Comparison of ENCODE assay signal across 8 mouse cellular contexts in the genomic region with DNA sequence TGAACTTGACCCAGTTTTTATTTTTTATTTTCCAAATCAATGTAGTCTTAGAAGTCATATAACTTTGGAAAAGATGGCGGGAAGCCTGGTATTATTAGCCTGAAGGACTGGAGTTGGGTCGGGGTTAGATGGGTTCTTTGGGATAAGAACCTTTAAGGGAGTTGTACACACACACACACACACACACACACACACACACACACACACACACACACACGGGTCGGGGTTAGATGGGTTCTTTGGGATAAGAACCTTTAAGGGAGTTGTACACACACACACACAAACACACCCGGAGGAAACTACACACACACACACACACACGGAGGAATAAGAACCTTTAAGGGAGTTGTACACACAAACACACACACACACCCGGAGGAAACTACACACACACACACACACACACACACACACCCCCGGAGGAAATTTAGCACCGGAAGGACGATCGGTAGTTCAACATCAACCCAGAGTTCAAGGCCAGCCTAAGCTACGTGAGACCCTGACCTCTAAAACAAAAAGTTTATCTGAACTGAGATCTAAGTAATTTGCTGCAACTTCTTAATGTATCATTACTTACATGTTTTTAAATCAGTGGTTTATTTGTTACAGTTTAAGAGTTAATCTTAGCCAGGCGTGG. TPM values are rescaled to one million over a fixed set of nuclear protein-coding genes. Genes with fewer than 3 reads are reported as not detected.
A peak's percentile ranks its signal among the peaks of the same experiment; 100 is the strongest.
DNase-seq lines count a peak whose midpoint lies in the region; ATAC-seq and TF ChIP-seq lines count a peak whose summit lies in the region.

No protein-coding gene starts in this region.

- H3K9me3 ChIP-seq in CH12.LX (replicated peaks; ENCODE audit: low read length): no peaks in the 10 kb centered on the region
- H3K9me3 ChIP-seq in forebrain, embryonic 15.5 days: no peaks in the 10 kb centered on the region
- no peaks in the 10 kb centered on the region for H3K9me3 ChIP-seq in liver, embryonic 14.5 days (ENCODE audit: control insufficient read depth, low read length)

- H3K27me3 ChIP-seq in CH12.LX (replicated peaks): no peaks in the 10 kb centered on the region
- H3K27me3 ChIP-seq in forebrain, embryonic 15.5 days: no peaks in the 10 kb centered on the region
- H3K27me3 ChIP-seq in liver, embryonic 14.5 days (ENCODE audit: control insufficient read depth, insufficient read depth, low read length): no peaks in the 10 kb centered on the region

- TF ChIP-seq RAD21 in CH12.LX (IDR thresholded peaks at IDR 0.05; ENCODE audit: low read depth, low read length): no peak

- H3K4me2 ChIP-seq in CH12.LX (ENCODE audit: insufficient read depth, low read depth, poor library complexity, severe bottlenecking): peak overlapping the region; percentile 58
- H3K4me2 ChIP-seq in forebrain, embryonic 15.5 days (replicated peaks): peak overlapping the region; percentile 71
- peak overlapping the region; percentile 65 for H3K4me2 ChIP-seq in liver, embryonic 14.5 days (ENCODE audit: low read depth)

- peak overlapping the region; percentile 72 for H3K4me3 ChIP-seq in gastrocnemius, adult 2 months
- peak overlapping the region; percentile 40 to 78 (median 58) for H3K4me3 ChIP-seq in CH12.LX (replicated peaks in 1 of 3; ENCODE audit: low read depth in 2 of 3, low read length in 2 of 3, poor library complexity in 1 of 3)
- peak overlapping the region; percentile 76 for H3K4me3 ChIP-seq in forebrain, embryonic 15.5 days
- H3K4me3 ChIP-seq in liver, embryonic 14.5 days (ENCODE audit: insufficient read depth in 1 of 2, low read depth in 2 of 2, low read length in 2 of 2): peak overlapping the region; percentile 43 to 85

- TF ChIP-seq POLR2A in CH12.LX (IDR thresholded peaks at IDR 0.05; ENCODE audit: low read depth, low read length): no peak

- H3K27ac ChIP-seq in gastrocnemius, adult 2 months: peak overlapping the region; percentile 92
- H3K27ac ChIP-seq in CH12.LX (ENCODE audit: insufficient read depth, low read depth): peak overlapping the region; percentile 65
- H3K27ac ChIP-seq in forebrain, embryonic 15.5 days (replicated peaks): peak overlapping the region; percentile 46; the same call in 1 of the 2 replicates
- peak overlapping the region; percentile 16; the same call in 1 of the 2 replicates for H3K27ac ChIP-seq in liver, embryonic 14.5 days

- peaks cover 43% of the 10 kb centered on the region for H3K79me2 ChIP-seq in CH12.LX (replicated peaks; ENCODE audit: control insufficient read depth, extremely low read depth, insufficient read depth, poor library complexity, severe bottlenecking)

- 52% methylated on average over 13 of the region's 13 CpGs for WGBS in forebrain, embryonic 15.5 days
- WGBS in liver, embryonic 14.5 days (ENCODE audit: insufficient replicate concordance): 41% methylated on average over 13 of the region's 13 CpGs

- dilution Hi-C loops in CH12.LX (cut with MboI; ENCODE audit: extremely low pct_ligation_motif_present, extremely low pct_unique_long_range_greater_than_20kb, low sequenced_read_pairs): no loop called here

- no peak for DNase-seq in gastrocnemius, adult 2 months
- no peak for DNase-seq in gastrocnemius, postnatal 4 days (ENCODE audit: low spot score in 2 of 2)
- no peak for DNase-seq in CH12.LX (ENCODE audit: extremely low read depth)
- DNase-seq in liver, embryonic 14.5 days (ENCODE audit: low read depth in 3 of 3, low spot score in 3 of 3): no peak
- no peak for DNase-seq in cerebellum, adult 18-20 months
- DNase-seq in spleen, postnatal 4 days (ENCODE audit: low spot score in 2 of 2): no peak

- peaks cover 31 to 54% of the 10 kb centered on the region in 2 experiments for H3K4me1 ChIP-seq in CH12.LX (ENCODE audit: control insufficient read depth in 1 of 2, insufficient read depth in 2 of 2)
- H3K4me1 ChIP-seq in forebrain, embryonic 15.5 days: peaks cover 23% of the 10 kb centered on the region
- H3K4me1 ChIP-seq in liver, embryonic 14.5 days (replicated peaks; ENCODE audit: control insufficient read depth in 2 of 2, insufficient read depth in 2 of 2, low read length in 1 of 2): peaks cover 0 to 14% of the 10 kb centered on the region in 2 experiments; a peak in 3 of 4 replicates

- H3K36me3 ChIP-seq in CH12.LX (replicated peaks in 1 of 2; ENCODE audit: control insufficient read depth in 1 of 2, insufficient read depth in 1 of 2, low read length in 1 of 2): peaks cover 17 to 26% of the 10 kb centered on the region in 2 experiments
- H3K36me3 ChIP-seq in forebrain, embryonic 15.5 days: no peaks in the 10 kb centered on the region
- H3K36me3 ChIP-seq in liver, embryonic 14.5 days (replicated peaks; ENCODE audit: control insufficient read depth, insufficient read depth, low read depth): no peaks in the 10 kb centered on the region

- ATAC-seq in forebrain, embryonic 15.5 days (replicated peaks): peak; percentile 30
- peak; percentile 7; the same call in 1 of the 2 replicates for ATAC-seq in liver, embryonic 14.5 days (ENCODE audit: insufficient read depth)
- ATAC-seq in frontal cortex, adult (ENCODE audit: low TSS enrichment): no peak

- intact Hi-C loops in gastrocnemius, adult 2 months (cut with DNase I): no loop called here

- TF ChIP-seq EP300 in CH12.LX (IDR thresholded peaks at IDR 0.05; ENCODE audit: low read length): no peak
- TF ChIP-seq EP300 in liver, embryonic 14.5 days (IDR thresholded peaks at IDR 0.05; ENCODE audit: low read depth): no peak

- no peak for TF ChIP-seq CTCF in gastrocnemius, adult 2 months (IDR thresholded peaks at IDR 0.05)
- TF ChIP-seq CTCF in CH12.LX (conservative IDR thresholded peaks at IDR 0.05 in 1 of 2, IDR thresholded peaks at IDR 0.05 in 1 of 2; ENCODE audit: low read depth in 2 of 2, low read length in 2 of 2): no peak
- no peak for TF ChIP-seq CTCF in liver, embryonic 14.5 days (IDR thresholded peaks at IDR 0.05; ENCODE audit: low read depth)

- peak overlapping the region; percentile 63 for H3K9ac ChIP-seq in CH12.LX (ENCODE audit: insufficient read depth, low read depth)
- H3K9ac ChIP-seq in forebrain, embryonic 15.5 days (replicated peaks): peak overlapping the region; percentile 19
- peak overlapping the region; percentile 36 for H3K9ac ChIP-seq in liver, embryonic 14.5 days (replicated peaks)

- in situ Hi-C loops in CH12.LX (cut with MboI; ENCODE audit: low pct_ligation_motif_present, low pct_unique_long_range_greater_than_20kb, low sequenced_read_pairs): loop anchor here (25.0 kb wide), 1 partner anchor 784 kb away; the partner anchor contains the start of gene Rnf157

TF ChIP-seq in CH12.LX, 34 proteins besides CTCF, POLR2A, EP300 and RAD21 (continues in another document):
- TF ChIP-seq MXI1 (IDR thresholded peaks at IDR 0.05; ENCODE audit: low read depth, low read length) (no peak), IRF4 (IDR thresholded peaks at IDR 0.05; ENCODE audit: low read depth, low read length) (no peak), JUND (conservative IDR thresholded peaks at IDR 0.05; ENCODE audit: low read depth, low read length) (no peak), USF2 (conservative IDR thresholded peaks at IDR 0.05; ENCODE audit: low read depth, low read length) (no peak), PAX5 (IDR thresholded peaks at IDR 0.05; ENCODE audit: low read length) (no peak), GABPA (IDR thresholded peaks at IDR 0.05; ENCODE audit: insufficient replicate concordance, low read depth, low read length) (no peak), USF1 (IDR thresholded peaks at IDR 0.05; ENCODE audit: low read depth, low read length) (no peak), E2F4 (IDR thresholded peaks at IDR 0.05; ENCODE audit: insufficient replicate concordance, low read depth, low read length) (no peak), ZKSCAN1 (IDR thresholded peaks at IDR 0.05; ENCODE audit: borderline replicate concordance, low read depth, low read length) (no peak), HCFC1 (IDR thresholded peaks at IDR 0.05; ENCODE audit: low read depth, low read length) (no peak), CHD2 (IDR thresholded peaks at IDR 0.05; ENCODE audit: low read length) (no peak)

RNA-seq across cellular contexts. Expression of gene Slc25a19, which starts 0.5 kb away (rescaled TPM):
- 10 to 100 TPM; 43.1 to 51.5 TPM for total RNA-seq in gastrocnemius, adult 2 months (2021)
- total RNA-seq in gastrocnemius, postnatal 4 days (2021): 10 to 100 TPM; 24.0 to 27.4 TPM
- total RNA-seq in CH12.LX (2012; rRNA removed): 277 and 312 TPM in 2 replicates
- 278 and 294 TPM in 2 replicates for total RNA-seq in CH12.LX (2014; rRNA removed)
- 374 and 398 TPM in 2 replicates for polyA plus RNA-seq in CH12.LX (2012; ENCODE audit: insufficient read length, low read depth)
- polyA plus RNA-seq in forebrain, embryonic 15.5 days (2015; fragmentation: Nextera tagmentation; extraction: Ambion mirVana): 55.3 and 56.1 TPM in 2 replicates
- polyA plus RNA-seq in liver, embryonic 14.5 days (2012; rRNA removed): 7.4 and 10.5 TPM in 2 replicates
- polyA plus RNA-seq in liver, embryonic 14.5 days (2014; fragmentation: Nextera tagmentation; extraction: Ambion mirVana): 8.5 and 9.4 TPM in 2 replicates

RNA-seq across cellular contexts. Expression of gene Mif4gd, which starts 15.8 kb away (rescaled TPM):
- total RNA-seq in gastrocnemius, adult 2 months (2021): 10 to 100 TPM; 46.0 to 55.0 TPM
- total RNA-seq in gastrocnemius, postnatal 4 days (2021): 10 to 100 TPM; 29.7 to 31.9 TPM
- total RNA-seq in CH12.LX (2012; rRNA removed) (143 and 177 TPM in 2 replicates), CH12.LX (2014; rRNA removed) (160 and 174 TPM in 2 replicates)
- 131 and 143 TPM in 2 replicates for polyA plus RNA-seq in CH12.LX (2012; ENCODE audit: insufficient read length, low read depth)
- polyA plus RNA-seq in forebrain, embryonic 15.5 days (2015; fragmentation: Nextera tagmentation; extraction: Ambion mirVana): 9.1 and 11.4 TPM in 2 replicates
- 21.1 and 25.6 TPM in 2 replicates for polyA plus RNA-seq in liver, embryonic 14.5 days (2012; rRNA removed)
- polyA plus RNA-seq in liver, embryonic 14.5 days (2014; fragmentation: Nextera tagmentation; extraction: Ambion mirVana): 24.3 and 25.6 TPM in 2 replicates

RNA-seq across cellular contexts. Expression of gene Gga3, which starts 24.7 kb away (rescaled TPM):
- total RNA-seq in gastrocnemius, adult 2 months (2021): 10 to 100 TPM; 18.8 to 20.7 TPM
- total RNA-seq in gastrocnemius, postnatal 4 days (2021): 10 to 100 TPM; 15.9 to 21.8 TPM
- total RNA-seq in CH12.LX (2012; rRNA removed) (18.7 and 22.6 TPM in 2 replicates), CH12.LX (2014; rRNA removed) (7.7 TPM in 2 replicates)
- 37.2 and 39.8 TPM in 2 replicates for polyA plus RNA-seq in CH12.LX (2012; ENCODE audit: insufficient read length, low read depth)
- 28.1 and 28.2 TPM in 2 replicates for polyA plus RNA-seq in forebrain, embryonic 15.5 days (2015; fragmentation: Nextera tagmentation; extraction: Ambion mirVana)
- polyA plus RNA-seq in liver, embryonic 14.5 days (2012; rRNA removed): 9.2 and 17.2 TPM in 2 replicates
- 6.4 and 7.2 TPM in 2 replicates for polyA plus RNA-seq in liver, embryonic 14.5 days (2014; fragmentation: Nextera tagmentation; extraction: Ambion mirVana)

RNA-seq across cellular contexts. Expression of gene Mrps7, which starts 24.9 kb away (rescaled TPM):
- 10 to 100 TPM; 66.8 to 88.5 TPM for total RNA-seq in gastrocnemius, adult 2 months (2021)
- total RNA-seq in gastrocnemius, postnatal 4 days (2021): 10 to 100 TPM; 70.9 to 73.2 TPM
- total RNA-seq in CH12.LX (2012; rRNA removed): 172 and 217 TPM in 2 replicates
- total RNA-seq in CH12.LX (2014; rRNA removed): 154 and 168 TPM in 2 replicates
- polyA plus RNA-seq in CH12.LX (2012; ENCODE audit: insufficient read length, low read depth): 157 and 184 TPM in 2 replicates
- polyA plus RNA-seq in forebrain, embryonic 15.5 days (2015; fragmentation: Nextera tagmentation; extraction: Ambion mirVana): 70.3 and 73.6 TPM in 2 replicates
- 16.2 and 24.1 TPM in 2 replicates for polyA plus RNA-seq in liver, embryonic 14.5 days (2012; rRNA removed)
- polyA plus RNA-seq in liver, embryonic 14.5 days (2014; fragmentation: Nextera tagmentation; extraction: Ambion mirVana): 52.6 and 53.3 TPM in 2 replicates

Comparison
In these comparisons a context has a peak if more than half of its experiments do, and no peak if none do; other contexts are left out.
1. H3K27ac ChIP-seq: peak in every context shown above with its lines; median percentile 92 in gastrocnemius, adult 2 months; 65 in CH12.LX; 46 in forebrain, embryonic 15.5 days; 16 in liver, embryonic 14.5 days.
2. RNA of gene Slc25a19, which starts 0.5 kb away (total RNA-seq): 277 to 312 TPM in CH12.LX; 43.1 to 51.5 TPM in gastrocnemius, adult 2 months and 24.0 to 27.4 TPM in gastrocnemius, postnatal 4 days; every median in the first group is over 4 times any median in the second.
3. Peak in every context shown above with its lines, with median percentiles within 50 percentile points of each other: H3K4me3 ChIP-seq, H3K4me2 ChIP-seq and H3K9ac ChIP-seq.